Mouse (Mus musculus) megakaryocyte, embryonic 14.5 days (primary cell): ENCODE data around the gene Aqp9.

Experiments used
- FLI1 ChIP-seq: IDR thresholded peaks from 2 replicates; pipeline ENCODE4 v1.6.1; 2012; ENCODE audit warnings: low read length, inconsistent platforms, mixed read lengths
- GATA1 ChIP-seq: IDR thresholded peaks from 3 replicates; pipeline ENCODE4 v1.6.1; 2012; ENCODE audit warnings: mixed read lengths, low read length, inconsistent platforms, borderline replicate concordance

GRCm38 (mm10) chr9:71157921-71158646, 10.4 kb downstream of the Aqp9 start:
- no peak for TF ChIP-seq GATA1
- no peak for TF ChIP-seq FLI1
